Mouse (Mus musculus): Measurements from ENCODE around the gene Mpo.

- no peak for TF ChIP-seq CTCF (IDR thresholded peaks at IDR 0.05; ENCODE audit: insufficient read depth, low read depth, low read length)
- no peak for TF ChIP-seq POLR2A (IDR thresholded peaks at IDR 0.05; ENCODE audit: insufficient read depth, low read depth, low read length)
Observed at GRCm38 (mm10) chr11:87828239-87828900, 35.0 kb downstream of the Mpo start, which contains the start of gene Lpo.

Data from olfactory bulb, adult 2 months (tissue).